Mouse (Mus musculus): Measurements from ENCODE around the gene Gm14525. TPM values are rescaled to one million over a fixed set of nuclear protein-coding genes. Genes with fewer than 3 reads are reported as not detected.
"Not testable (repeated sequence)": the region's sequence is repeated elsewhere in the genome, so short reads cannot be mapped to it uniquely, and the experiment has no call there.

Gene Gm14525
- polyA plus RNA-seq (2016; fragmentation: Nextera tagmentation; extraction: Ambion mirVana): not detected in 2 replicates

DNA sequence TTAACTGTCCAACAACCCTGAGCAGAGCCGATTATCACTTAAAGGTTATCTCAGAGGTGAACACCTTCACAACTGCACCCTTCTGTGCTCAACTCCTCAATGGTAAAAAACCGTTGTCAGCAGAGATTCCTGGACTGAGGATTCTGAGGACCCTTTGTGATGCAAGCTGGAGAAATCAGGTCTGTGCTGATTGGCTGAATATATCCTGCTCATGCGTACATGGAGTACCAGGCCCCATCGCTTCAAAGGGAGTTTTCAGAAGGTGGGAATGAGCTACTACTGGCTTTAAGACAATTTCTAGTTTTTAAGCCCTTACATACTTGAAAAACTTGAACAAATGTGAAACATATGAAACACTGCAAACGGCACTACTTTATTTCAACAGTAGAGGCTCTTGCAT, at the start of gene Gm14525:
Gm14525 (minus strand) TSS at position 101 of the 400 bp plus-strand sequence.
- not testable (repeated sequence) for H3K4me1 ChIP-seq; DNase-seq (ENCODE audit: low spot score); H3K4me3 ChIP-seq; H3K9me3 ChIP-seq; H3K27ac ChIP-seq; H3K27me3 ChIP-seq (ENCODE audit: insufficient read depth, poor library complexity, severe bottlenecking); H3K36me3 ChIP-seq
- WGBS: 79% methylated on average over 4 of the region's 5 CpGs

Other genes starting within 250 kb of the Gm14525 start
- not detected in 2 replicates for gene Slx, start 157.1 kb downstream of the Gm14525 start, polyA plus RNA-seq (2016; fragmentation: Nextera tagmentation; extraction: Ambion mirVana)
- not detected in 2 replicates for gene Gm6121, start 233.1 kb upstream of the Gm14525 start, polyA plus RNA-seq (2016; fragmentation: Nextera tagmentation; extraction: Ambion mirVana)